Mouse (Mus musculus) left cerebral cortex, adult 11 months (tissue): Measurements from ENCODE around the gene Nfkb2.

Experiments
- DNase-seq: peaks from one replicate; pipeline ENCODE4 v3.0.0; 2022; ENCODE audit warnings: low spot score

The Nfkb2 gene

GRCm38 (mm10) chr19:46322996-46323572 is 19.0 kb downstream of the Nfkb2 start:
- no peak for DNase-seq

DNA sequence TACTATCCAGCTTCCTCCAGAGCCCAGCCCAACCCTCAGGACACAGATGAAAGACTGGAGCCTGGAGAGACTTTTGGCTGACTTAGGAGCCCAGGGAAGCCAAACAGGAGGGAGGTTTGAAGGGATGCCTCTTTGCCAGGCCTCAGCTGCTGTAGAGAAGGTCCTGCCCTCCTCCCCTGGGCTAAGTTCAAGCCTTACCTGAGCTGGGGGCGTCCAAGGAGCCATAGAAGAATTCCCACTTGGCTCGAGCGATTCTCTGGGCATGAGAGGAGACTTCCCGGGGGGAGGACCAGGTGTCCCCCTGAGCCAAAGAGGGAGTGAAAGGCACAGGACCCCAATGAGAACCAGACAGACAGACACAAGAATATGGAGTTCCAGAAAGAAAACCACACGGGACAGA is 19.6 kb downstream of the Nfkb2 start:
- DNase-seq = no peak

DNA sequence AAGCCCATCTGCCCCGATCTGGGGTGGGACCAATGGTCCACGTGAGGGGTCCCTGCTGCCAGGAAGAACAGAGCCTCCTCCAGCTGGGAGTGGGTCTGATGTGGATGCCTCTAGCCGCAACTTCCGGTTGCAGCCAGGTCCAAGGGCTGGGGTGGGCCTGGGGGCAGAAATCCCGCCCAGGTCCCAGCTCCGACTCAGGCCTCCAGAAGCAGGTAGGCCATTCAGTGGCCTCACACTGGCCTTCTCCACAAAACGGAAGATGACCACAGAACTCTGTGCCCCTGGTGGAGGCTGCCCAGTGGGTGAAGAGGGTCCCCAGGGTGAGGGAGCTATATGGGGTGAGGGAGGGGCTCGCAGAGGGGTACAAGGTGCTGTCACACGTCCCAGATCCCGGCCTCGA is 20.2 kb downstream of the Nfkb2 start:
- DNase-seq = no peak

- no peak for DNase-seq
These were observed 20.8 kb downstream of the Nfkb2 start for GRCm38 (mm10) chr19:46324918-46325317.

DNA sequence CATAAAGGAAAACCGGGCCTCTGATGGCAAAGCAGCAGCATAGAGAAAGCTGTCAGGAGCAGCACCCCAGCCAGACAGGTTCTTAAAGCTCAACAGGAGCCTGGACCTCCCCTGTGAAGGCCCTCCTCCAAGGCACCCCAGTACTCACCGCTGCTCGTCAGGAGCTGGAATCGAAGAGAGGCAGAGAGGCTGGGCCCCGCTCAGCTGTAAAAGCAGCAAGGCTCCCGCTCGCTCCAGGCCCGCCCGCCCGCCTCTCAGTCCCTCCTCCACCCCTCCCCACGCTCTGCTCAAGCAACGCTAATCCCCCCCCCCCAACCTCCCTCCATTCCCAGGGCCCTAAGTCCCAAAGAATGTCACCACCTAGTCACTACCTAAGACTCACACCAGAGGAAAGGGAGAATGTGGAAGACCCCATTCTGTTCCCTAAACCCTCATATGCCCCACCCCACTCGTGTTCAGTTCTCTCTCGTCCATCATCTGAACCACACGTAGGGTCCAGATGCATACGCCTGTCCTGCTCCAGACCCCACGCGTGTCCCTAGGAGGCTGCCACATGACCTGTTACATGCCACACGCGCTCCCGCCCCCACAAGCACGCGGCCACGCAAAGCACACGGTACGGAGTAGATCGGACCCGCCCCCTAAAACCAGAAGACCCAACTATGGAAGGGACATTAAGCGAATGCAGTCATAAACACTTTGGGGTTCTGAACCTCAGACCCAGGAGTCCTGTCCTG is 22.1 kb downstream of the Nfkb2 start:
- DNase-seq = no peak

- no peak for DNase-seq
These were observed 22.7 kb downstream of the Nfkb2 start, which contains the start of gene Psd for GRCm38 (mm10) chr19:46326756-46327305. Gene Psd, minus strand, starts transcription at chr19:46327156.

GRCm38 (mm10) chr19:46327531-46328064 is 23.5 kb downstream of the Nfkb2 start:
- DNase-seq = no peak

DNA sequence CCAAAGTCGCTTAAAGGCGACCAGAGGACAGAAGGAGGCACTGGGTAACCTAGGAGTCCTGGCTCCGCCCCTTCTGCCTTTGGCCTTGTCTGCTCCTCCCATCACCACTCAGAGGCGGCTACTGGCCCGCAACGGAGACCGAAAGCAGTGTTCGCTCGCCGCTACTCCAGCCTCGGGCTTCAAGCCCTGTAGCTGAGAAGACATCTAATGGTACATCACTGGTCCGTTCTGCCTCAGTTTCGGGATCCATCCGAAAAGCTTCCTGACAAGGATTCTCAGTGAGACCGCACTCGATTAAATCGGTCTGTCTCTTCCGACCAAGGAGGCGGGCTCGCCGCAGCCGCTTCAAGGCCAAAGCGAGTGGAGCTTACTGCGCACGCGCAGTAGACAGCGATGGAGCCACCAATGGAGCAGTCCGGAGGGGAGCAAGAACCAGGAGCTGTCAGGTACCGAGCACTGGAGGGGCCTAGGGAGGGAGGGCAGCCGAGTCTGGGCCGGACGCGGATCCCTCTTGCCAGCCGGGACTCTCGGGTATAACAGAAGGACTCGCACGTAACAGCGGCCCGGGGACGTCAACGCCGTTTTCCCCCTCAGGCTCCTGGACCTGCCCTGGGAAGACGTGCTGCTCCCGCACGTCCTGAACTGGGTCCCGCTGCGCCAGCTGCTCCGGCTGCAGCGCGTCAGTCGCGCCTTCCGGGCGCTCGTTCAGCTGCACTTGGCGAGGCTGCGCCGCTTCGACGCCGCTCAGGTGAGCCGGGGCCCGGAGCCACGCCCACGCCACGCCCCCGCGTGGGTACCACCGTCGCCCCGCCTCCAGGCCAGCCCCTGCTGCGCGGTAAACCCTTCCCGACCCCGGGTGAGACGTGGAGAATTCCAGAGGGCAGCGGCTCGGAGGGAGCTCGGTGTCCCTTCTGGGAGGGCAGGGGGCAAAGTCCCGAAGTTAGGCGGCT is 24.2 kb downstream of the Nfkb2 start, which contains the start of gene Fbxl15:
Gene Fbxl15, plus strand, starts transcription at position 104 of the 950 bp plus-strand sequence.
- DNase-seq = peak; percentile 93

- no peak for DNase-seq
These were observed 25.0 kb downstream of the Nfkb2 start for GRCm38 (mm10) chr19:46329031-46329641.

- DNase-seq = no peak
These were observed 25.8 kb downstream of the Nfkb2 start for GRCm38 (mm10) chr19:46329951-46330350.

- DNase-seq = no peak
These were observed 26.6 kb downstream of the Nfkb2 start for GRCm38 (mm10) chr19:46330696-46331095.

- no peak for DNase-seq
These were observed 27.2 kb downstream of the Nfkb2 start for GRCm38 (mm10) chr19:46331326-46331725.

DNA sequence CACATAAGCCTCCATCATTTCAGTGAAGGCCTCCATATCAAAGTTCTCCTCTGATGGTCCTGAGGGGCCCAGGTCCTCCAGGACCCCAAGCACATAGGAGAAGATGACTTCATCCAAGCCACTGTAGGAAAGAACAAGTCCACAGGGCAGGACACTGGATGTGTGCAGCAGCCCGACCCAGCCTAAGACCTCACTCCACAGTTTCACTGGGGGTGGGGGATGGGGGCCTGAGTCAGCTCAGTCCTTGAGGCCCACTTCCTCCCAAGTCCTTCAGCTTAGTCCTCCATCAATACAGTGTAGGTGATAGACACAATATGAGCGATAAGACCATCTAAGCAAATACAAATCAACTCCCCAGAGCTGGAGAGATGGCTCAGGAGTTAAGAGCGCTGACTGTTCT is 27.8 kb downstream of the Nfkb2 start:
- DNase-seq = no peak

GRCm38 (mm10) chr19:46332721-46333339 is 28.7 kb downstream of the Nfkb2 start:
- DNase-seq = no peak

GRCm38 (mm10) chr19:46333906-46334305 is 29.8 kb downstream of the Nfkb2 start:
- no peak for DNase-seq

DNA sequence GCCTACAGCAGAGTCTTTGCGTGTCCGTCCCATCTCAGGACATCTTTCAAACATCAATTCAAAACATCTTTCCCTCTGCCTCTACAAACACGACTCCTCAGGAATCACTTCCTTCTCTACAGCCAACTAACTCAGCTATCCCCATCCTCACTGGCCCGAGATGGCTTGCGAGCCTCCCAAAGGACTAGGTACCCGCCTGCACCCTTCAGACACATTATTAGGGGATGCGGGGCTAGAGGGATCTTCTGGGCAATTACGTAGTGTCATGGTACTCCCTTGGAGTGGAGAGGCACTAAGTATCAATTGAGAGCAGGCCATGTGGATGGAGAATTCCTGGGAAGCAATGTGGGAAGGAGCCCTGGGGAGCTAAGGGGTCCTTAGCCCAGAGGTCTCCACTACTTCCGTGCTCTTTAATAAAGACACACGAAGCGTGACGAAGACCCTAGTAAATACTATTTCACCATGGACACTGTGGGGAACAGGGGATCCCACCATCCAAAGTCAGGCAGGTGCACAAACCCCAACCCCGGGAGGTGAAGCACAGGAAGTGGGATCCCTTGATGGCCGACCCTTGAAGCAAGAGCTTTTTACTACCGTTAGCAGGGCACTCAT is 33.7 kb downstream of the Nfkb2 start:
- no peak for DNase-seq

DNA sequence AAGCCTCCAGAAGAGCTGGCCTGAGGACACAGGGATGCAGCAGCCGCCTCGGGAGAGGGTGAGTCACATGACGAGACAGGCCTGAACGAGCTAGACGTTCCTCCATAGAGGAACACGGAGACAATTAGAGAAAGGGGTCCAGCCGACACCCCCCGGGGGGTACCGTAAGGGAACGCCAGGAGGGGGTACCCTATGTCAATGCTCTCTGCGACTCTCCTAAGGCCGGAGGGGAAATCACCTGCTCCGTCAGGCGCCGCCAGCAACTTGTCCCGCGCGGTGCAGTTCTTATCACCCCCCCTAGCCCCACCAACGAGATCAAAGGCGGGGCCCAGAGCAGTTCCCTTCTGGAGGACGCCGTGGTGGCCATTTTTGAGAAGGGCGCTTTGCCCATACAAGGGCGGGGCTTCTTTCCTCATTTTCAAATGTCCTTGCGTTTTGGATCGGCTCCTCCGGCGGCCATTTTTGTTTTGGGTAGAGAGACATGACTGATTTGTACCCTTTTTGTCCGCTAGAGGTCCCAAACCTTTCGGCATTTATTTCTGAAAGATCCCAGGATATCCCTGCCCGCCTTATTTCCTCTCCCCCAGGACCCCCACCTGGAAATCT is 34.3 kb downstream of the Nfkb2 start, which contains the start of gene Cuedc2:
Gene Cuedc2, minus strand, starts transcription at position 372 of the 606 bp plus-strand sequence.
- peak; percentile 94 for DNase-seq

DNA sequence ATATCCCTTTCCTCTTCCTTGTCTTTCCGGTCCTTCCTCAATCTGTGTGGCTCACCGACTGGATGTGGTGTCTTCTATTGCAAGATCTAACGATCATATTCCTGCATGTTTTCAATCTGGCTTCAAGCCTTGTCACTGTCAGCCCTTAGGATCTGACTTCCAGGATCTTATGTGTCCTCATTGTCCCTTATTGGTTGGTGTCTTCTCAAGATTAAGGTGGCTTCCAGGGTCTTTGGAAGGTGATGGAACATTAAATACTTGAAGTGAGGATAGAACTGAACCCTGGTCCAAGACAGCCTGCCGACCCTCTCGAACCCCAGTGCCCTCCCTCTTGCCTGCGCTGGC is 34.8 kb downstream of the Nfkb2 start:
- DNase-seq = no peak

- no peak for DNase-seq
These were observed 35.3 kb downstream of the Nfkb2 start for GRCm38 (mm10) chr19:46339287-46339971.
